Mouse (Mus musculus) kidney, adult 9 months (tissue): ENCODE data around the gene Ear1.
"Not testable (repeated sequence)": the region's sequence is repeated elsewhere in the genome, so short reads cannot be mapped to it uniquely, and the experiment has no call there.

Experiments
- DNase-seq: peaks from one replicate; pipeline ENCODE4 v3.0.0; 2022

The Ear1 gene

GRCm38 (mm10) chr14:43875417-43875816, at the start of gene Ear1:
TSS of gene Ear1 (minus strand) at chr14:43875517.
- not testable (repeated sequence) for DNase-seq

DNA sequence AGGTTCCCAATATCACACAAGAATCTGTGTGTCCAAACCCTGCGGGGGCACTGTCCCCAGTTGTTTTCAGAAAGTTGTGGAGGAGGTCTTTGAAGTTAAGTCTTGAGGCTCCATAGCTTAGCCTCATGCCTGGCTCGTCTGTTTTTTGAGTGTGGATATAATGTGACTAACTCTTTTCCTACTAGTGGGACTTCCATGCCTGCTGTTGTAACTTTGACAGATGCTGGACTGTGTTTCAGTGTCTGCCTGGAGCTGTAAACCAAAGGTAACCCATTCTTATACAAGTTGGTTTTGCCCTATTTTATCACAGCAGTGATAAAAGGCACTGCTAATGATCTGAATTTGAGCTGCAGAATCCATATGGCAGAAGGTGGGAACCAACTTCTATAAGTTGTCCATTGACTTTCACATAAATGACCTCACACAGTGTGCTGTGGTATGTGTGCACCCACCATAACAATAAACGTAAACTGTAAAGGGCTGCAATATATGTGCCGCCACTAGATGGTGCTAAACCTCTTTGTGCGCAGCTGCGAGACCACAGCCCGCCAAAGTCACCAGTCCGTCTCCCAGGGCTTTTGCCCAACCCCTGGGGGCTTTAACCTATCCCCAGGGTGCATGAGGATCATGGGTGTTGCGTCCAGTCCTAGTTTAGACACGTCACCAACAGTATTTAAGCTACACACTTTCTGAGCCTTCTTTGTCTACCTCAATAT, 49.5 kb upstream of the Ear1 start, which contains the start of gene Gm8113:
Gm8113 (plus strand) TSS at position 703 of the 716 bp plus-strand sequence.
- peak; percentile 55 for DNase-seq

DNA sequence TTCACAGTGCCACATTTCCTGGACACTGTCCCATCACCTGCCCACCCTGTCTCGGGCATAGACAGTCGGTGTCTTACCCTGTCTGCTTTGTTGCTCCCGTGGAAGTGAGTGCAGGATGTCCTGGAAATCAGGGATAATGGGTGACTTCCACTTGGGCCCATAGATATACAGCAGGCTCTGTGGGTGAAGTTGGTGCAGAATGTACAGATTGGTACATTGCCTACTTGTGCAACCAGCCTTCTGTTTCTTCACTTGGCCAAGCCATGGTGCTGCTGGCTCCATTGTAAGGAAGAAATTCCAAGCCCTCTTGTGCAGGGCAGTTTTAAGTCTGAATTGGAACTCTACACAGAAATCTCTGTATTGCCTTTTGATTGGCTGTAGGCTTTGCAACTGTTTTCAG, 48.1 kb upstream of the Ear1 start, which contains the start of gene Ear10:
Ear10 (minus strand) TSS at position 101 of the 400 bp plus-strand sequence.
- DNase-seq: not testable (repeated sequence)

DNA sequence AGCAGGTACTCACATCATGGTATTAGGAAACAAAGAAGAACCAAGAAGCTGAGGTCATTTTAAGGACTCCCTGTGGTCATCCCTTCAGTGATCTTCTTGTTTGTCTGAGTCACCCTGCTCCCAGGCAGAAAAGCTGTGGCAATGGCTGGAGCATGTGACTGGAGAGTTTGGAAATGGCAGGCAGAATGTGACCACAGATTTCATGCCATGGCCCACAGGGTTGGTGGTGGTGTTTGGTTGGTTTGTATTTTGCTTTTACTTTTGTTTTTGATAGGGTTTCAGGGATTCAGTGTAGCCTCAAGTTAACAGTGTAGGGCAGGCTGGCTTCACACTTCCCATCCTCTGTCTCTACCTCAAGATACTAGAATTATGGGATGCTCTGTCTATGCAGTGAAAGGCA, 42.9 kb upstream of the Ear1 start:
- DNase-seq: not testable (repeated sequence)

DNA sequence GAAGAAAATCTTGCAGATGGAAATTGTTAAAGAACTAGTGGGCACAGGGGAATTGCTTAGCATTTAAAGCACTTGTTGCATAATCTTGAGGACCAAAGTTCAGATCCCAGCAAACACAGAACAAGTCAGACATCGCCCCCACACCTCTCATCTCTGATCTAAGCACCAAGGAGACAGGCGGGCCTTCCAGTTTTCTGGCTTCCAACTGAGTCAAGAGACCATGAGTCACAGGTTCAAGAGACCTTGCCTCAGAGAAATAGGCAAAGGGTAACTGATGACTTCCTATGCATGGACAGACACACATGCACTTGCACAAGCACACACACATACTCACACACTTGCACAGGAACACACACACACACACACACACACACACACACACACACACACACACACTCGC, 23.3 kb upstream of the Ear1 start:
- not testable (repeated sequence) for DNase-seq

GRCm38 (mm10) chr14:43895357-43895756, 20.0 kb upstream of the Ear1 start:
- DNase-seq: not testable (repeated sequence)

GRCm38 (mm10) chr14:43891288-43891687, 16.0 kb upstream of the Ear1 start:
- DNase-seq: not testable (repeated sequence)

DNA sequence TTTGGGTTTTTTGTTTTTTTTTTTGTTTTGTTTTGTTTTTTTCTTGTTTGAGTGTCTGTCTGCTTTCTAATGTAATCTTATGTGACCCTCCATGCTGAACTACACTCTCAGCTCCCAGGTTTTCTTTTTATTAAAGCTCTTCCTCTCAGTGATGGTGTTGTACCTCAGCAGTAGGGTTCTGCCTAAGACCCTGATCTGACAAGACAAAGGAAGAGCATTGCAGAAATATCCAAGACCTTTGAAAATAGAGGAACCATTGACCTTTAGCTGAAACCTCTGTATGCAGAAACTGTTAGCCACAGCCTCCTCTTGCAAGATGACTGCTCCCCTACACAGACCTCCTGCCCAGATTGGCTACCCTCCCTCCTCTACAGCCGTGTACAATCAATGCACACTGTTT, 10.9 kb upstream of the Ear1 start:
- not testable (repeated sequence) for DNase-seq

- not testable (repeated sequence) for DNase-seq
These were observed 4.7 kb upstream of the Ear1 start for GRCm38 (mm10) chr14:43879966-43880545.

- DNase-seq: not testable (repeated sequence)
These were observed 2.5 kb upstream of the Ear1 start for GRCm38 (mm10) chr14:43877789-43878188.

DNA sequence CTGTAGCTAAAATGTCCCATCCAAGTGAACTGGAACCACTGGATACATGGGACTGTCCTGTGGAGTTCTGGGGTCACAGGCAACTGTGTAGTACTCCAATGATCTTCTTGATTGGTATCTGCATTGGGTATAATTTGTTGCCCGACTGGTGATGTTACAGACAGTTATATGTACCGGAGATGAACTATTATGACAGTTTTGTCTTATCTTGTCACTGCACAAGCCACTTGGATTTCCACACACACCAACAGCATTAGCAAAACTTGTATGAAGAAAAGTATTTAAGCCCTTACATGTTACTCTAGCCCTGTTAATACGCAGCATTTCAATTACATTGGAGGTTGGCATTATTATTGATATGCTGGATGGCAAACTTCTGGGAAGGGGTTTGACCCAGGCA, 455 bp downstream of the Ear1 start:
- DNase-seq: not testable (repeated sequence)

DNA sequence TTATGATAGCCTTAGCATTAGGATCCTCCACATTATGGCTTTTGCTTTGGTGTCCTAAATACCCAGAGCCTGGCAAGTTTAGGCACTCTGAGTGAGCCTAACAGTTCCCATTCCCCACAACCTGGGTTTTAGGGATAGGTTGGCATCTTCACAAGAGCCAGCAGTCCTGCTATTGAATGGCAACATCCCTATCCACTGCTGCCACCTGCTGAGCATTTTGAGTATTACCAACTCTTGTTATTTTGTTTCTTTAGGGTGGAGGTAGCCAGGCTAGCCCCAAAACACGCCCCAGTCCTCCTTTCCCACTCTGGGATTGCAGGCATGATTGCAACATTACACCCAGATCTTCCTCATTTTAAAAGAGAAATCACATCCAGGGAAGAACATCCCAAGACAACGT, 14.8 kb downstream of the Ear1 start:
- peak; percentile 28 for DNase-seq

GRCm38 (mm10) chr14:43859465-43859864, 15.9 kb downstream of the Ear1 start:
- DNase-seq: not testable (repeated sequence)

- DNase-seq: not testable (repeated sequence)
These were observed 31.3 kb downstream of the Ear1 start for GRCm38 (mm10) chr14:43843949-43844573.

DNA sequence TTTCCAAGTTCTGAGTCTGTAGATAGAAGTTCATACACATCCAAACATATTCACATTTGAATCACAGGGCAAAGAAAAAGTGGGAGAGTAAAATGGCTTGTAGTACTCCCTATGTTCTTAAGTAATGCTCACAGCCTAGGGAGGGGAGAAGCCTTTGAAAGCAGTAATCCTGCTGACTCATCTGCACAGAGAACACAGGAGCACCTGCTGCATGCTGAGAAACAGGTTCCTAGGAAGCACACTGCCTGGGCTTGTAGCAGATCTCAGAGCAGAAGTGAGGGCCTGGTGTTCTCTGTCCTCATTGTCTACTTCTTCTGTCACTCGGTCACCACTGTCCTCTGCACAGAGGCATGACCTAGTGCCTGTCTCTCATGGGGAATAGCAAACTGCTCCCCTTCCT, 34.3 kb downstream of the Ear1 start:
- not testable (repeated sequence) for DNase-seq

GRCm38 (mm10) chr14:43835366-43835765, 40.0 kb downstream of the Ear1 start:
- not testable (repeated sequence) for DNase-seq

GRCm38 (mm10) chr14:43830385-43830784, 44.9 kb downstream of the Ear1 start:
- not testable (repeated sequence) for DNase-seq

DNA sequence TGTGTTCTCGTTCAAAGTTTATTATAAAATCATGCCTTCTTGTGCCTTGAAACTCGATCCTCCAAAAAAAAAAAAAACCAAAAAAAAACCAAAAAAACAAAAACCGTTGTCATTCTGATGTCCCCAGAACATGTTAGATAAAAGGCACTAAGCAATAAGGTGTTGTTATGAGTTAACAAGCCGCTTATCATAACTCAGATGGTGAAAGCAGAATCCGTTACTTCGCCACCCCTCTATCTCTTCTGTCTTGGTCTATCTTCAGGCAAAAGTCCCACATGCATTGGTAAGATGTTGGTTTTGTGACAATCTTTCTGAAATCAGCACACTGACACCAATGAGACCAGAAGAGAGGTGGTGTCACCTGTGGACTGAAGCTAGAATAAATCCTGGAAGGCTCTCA, 51.1 kb downstream of the Ear1 start:
- not testable (repeated sequence) for DNase-seq

- DNase-seq: not testable (repeated sequence)
These were observed 53.4 kb downstream of the Ear1 start for GRCm38 (mm10) chr14:43821869-43822268.

DNA sequence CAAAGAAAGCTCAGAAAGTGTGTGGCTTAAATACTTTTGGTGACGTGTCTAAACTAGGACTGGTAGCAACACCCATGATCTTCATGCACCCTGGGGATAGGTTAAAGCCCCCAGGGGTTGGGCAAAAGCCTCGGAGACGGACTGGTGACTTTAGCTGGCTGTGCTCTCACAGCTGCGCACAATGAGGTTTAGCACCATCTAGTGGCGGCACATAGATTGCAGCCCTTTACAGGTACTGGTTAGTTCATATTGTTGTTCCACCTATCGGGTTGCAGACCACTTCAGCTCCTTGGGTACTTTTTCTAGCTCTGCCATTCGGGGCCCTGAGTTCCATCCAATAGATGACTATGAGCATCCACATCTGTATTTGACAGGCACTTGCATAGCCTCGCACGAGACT, 62.9 kb downstream of the Ear1 start:
- DNase-seq: peak; percentile 47

DNA sequence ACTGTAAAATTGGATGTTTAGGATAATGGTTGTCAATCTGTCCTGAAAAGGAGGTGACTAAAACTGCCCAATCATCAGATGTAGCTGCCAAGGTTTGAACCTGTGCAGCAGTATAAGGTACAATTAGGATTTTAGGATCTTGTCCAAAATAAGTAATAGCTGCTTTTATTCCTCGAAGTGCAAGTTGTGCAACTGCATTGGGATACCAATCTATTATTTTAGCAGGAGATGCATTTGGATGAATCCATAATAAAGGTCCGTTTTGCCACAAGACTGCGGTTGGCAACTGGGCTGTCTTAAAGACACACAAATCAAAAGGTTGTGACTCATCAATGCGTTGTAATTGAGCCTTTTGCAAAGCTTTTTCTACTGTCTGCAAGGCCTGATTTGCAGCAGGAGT, 67.2 kb downstream of the Ear1 start:
- not testable (repeated sequence) for DNase-seq

GRCm38 (mm10) chr14:43804435-43804834, 70.9 kb downstream of the Ear1 start:
- DNase-seq: not testable (repeated sequence)

DNA sequence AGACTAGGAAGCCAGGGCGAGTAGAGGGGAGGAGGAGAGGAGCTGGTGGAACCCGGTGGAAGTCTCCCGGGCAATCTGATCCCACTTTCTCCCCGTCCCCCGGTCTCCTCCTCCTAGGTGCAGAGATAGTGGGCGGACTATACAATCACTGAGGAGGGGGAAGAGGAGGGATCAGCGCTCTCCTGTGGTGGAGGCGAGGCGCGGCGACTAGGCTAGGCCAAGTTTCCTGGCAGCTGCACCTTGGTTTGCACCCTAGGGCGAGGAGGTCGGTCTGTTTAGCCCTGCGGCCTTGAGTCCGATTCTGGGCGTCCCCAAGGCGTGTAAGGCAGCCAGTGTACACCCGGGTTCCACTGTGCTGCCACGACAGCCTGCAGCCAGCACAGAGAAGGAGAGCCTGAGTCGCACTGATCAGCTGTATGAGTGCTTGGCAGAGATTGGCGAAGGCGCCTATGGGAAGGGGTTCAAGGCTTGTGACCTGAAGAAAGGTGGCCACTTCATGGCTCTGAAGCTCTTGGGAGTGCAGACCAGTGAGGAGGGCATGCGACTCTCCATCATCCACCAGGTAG, 78.3 kb downstream of the Ear1 start:
- not testable (repeated sequence) for DNase-seq
